Mouse (Mus musculus): Measurements from ENCODE around the gene Maats1. TPM values are rescaled to one million over a fixed set of nuclear protein-coding genes. Genes with fewer than 3 reads are reported as not detected.

Gene Maats1
- total and polyA plus RNA-seq, 2 experiments from 2014 or later, result 1.5 to 2.6 TPM

DNA sequence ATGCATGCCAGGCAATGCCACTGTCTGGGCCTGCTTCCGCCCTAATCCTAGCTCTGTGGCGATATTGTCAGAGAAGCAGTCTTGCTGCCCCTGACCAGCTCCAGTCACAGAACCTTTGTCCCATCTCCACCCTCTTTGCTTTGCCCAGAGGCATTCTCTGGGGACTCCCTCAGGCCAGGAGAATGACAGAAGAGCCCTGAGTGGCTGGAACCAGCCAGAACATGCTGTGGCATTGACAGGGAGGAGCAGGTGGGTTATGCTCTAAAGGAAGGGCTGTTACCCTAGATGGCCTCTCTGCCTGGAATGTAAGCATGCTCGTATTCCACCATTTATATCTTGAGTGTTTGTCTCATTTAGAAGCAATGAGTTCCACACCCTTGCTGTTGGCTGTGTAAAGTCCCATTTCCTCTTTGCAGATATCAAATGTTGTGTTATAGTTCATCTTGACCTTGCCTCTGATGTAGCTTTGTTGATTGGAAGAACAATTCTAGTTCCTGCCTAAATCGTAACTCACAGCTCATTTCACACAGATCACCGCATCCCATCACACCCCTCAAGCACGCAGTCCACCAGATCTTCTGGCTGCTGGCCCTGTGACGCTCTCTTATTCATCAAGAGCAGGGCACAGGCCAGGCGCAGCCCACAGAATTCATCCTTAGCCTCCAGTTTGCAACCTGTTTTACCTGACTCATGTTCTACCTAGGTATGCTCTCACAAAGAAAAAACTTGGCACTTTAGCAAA, 28.9 kb upstream of the Maats1 start:
- no peak overlapping the region for H3K27ac ChIP-seq (ENCODE audit: low read depth, low read length)
- WGBS, result 83% methylated on average over 8 of the region's 8 CpGs
- ATAC-seq (no peak), DNase-seq (no peak)
- no peak overlapping the region for H3K9ac ChIP-seq
- no peak overlapping the region for H3K4me3 ChIP-seq (ENCODE audit: low read depth, low read length)
- H3K4me2 ChIP-seq (ENCODE audit: low read depth), result no peak overlapping the region
- H3K4me1 ChIP-seq (ENCODE audit: insufficient read depth), result no peaks in the 10 kb centered on the region
- H3K9me3 ChIP-seq (ENCODE audit: low read length), result no peaks in the 10 kb centered on the region
- TF ChIP-seq CTCF (IDR thresholded peaks at IDR 0.05; ENCODE audit: low read depth), result no peak
- H3K36me3 ChIP-seq (ENCODE audit: insufficient read depth), result no peaks in the 10 kb centered on the region
- H3K27me3 ChIP-seq (ENCODE audit: insufficient read depth, low read length), result no peaks in the 10 kb centered on the region

DNA sequence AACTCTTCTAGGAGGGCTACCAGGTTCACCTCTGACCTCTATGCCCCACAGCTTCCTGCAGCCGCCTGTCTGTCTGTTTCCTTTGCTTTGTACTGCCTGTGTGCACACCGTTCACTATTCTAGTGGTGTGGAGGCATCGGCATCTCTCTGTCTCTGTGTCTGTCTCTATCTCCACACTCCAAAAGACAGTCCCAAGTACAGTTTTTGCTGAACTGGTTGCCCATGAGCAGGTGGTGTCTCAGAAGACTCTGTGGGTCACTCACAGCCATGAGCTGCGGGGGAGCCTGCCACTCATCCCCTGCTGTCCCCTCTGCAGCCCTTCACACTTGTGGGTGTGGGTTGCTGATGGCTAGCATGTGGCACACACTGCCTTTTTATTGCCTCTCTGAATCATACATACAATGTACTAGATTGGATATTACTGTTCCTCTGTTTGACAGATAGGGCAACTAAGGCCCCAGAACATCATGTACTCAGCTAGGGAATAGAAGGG, 28.1 kb upstream of the Maats1 start:
- TF ChIP-seq CTCF (IDR thresholded peaks at IDR 0.05; ENCODE audit: low read depth), result no peak
- WGBS, result 81% methylated on average over 4 of the region's 4 CpGs

DNA sequence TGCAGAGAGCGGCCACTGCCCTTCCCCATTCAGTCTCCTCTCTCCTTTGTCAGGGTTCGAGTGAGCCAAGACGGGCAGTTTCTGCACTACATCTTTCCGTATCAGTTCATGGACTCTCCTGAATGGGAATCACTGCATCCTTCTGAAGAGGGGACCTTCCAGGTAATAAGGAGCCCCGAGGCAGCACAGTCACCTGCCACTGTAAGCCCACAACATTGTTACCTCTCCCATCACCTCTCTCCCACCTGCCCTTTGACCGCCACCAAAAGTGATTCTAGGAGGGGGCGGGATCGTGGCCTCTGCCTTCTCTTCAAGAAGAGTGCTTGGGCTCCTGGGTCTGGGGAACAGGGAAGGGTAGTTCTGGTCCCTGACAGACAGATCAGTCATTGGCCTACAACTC, 27.5 kb upstream of the Maats1 start:
- no peak for DNase-seq
- H3K4me2 ChIP-seq (ENCODE audit: low read depth), result no peak overlapping the region
- no peak overlapping the region for H3K27ac ChIP-seq (ENCODE audit: low read depth, low read length)
- WGBS, result 87% methylated on average over 8 of the region's 8 CpGs
- no peak for ATAC-seq
- no peaks in the 10 kb centered on the region for H3K4me1 ChIP-seq (ENCODE audit: insufficient read depth)
- H3K9ac ChIP-seq, result no peak overlapping the region
- H3K36me3 ChIP-seq (ENCODE audit: insufficient read depth), result no peaks in the 10 kb centered on the region
- no peaks in the 10 kb centered on the region for H3K27me3 ChIP-seq (ENCODE audit: insufficient read depth, low read length)
- no peak for TF ChIP-seq CTCF (IDR thresholded peaks at IDR 0.05; ENCODE audit: low read depth)
- H3K9me3 ChIP-seq (ENCODE audit: low read length), result no peaks in the 10 kb centered on the region
- H3K4me3 ChIP-seq (ENCODE audit: low read depth, low read length), result no peak overlapping the region

More for the DNA sequence above, 28.1 kb upstream of the Maats1 start:
- Histone ChIP-seq H3K36me3 (ENCODE audit: insufficient read depth) (no peaks in the 10 kb centered on the region), H3K4me2 (ENCODE audit: low read depth) (no peak overlapping the region), H3K4me3 (ENCODE audit: low read depth, low read length) (no peak overlapping the region), H3K9ac (no peak overlapping the region), H3K4me1 (ENCODE audit: insufficient read depth) (no peaks in the 10 kb centered on the region), H3K27ac (ENCODE audit: low read depth, low read length) (no peak overlapping the region), H3K9me3 (ENCODE audit: low read length) (no peaks in the 10 kb centered on the region), H3K27me3 (ENCODE audit: insufficient read depth, low read length) (no peaks in the 10 kb centered on the region)
- DNase-seq (no peak), ATAC-seq (no peak)

DNA sequence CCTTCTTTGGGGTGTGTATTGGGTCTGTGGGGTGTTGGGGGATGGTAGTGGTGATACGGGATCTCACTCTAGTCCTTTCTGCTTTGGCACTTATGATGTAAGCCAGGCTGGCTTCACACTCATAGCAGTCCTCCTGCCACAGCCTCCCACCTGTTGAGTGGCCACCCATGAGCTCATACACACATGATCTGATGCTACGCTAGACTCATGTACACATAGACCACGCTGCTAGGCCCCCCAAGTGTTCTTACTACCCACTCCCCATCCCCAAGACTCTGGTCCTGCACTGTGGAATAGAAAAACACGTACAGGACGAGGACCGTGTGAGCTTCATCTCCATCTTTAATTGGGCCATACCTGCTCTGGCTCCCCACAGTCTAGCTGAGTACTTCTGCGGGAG, 27.1 kb upstream of the Maats1 start:
- no peaks in the 10 kb centered on the region for H3K9me3 ChIP-seq (ENCODE audit: low read length)
- DNase-seq (no peak), ATAC-seq (no peak)
- no peaks in the 10 kb centered on the region for H3K36me3 ChIP-seq (ENCODE audit: insufficient read depth)
- no peak overlapping the region for H3K27ac ChIP-seq (ENCODE audit: low read depth, low read length)
- WGBS, result 78% methylated on average over 7 of the region's 7 CpGs
- H3K27me3 ChIP-seq (ENCODE audit: insufficient read depth, low read length), result no peaks in the 10 kb centered on the region
- no peak overlapping the region for H3K9ac ChIP-seq
- no peak for TF ChIP-seq CTCF (IDR thresholded peaks at IDR 0.05; ENCODE audit: low read depth)
- H3K4me2 ChIP-seq (ENCODE audit: low read depth), result no peak overlapping the region
- no peaks in the 10 kb centered on the region for H3K4me1 ChIP-seq (ENCODE audit: insufficient read depth)
- no peak overlapping the region for H3K4me3 ChIP-seq (ENCODE audit: low read depth, low read length)

DNA sequence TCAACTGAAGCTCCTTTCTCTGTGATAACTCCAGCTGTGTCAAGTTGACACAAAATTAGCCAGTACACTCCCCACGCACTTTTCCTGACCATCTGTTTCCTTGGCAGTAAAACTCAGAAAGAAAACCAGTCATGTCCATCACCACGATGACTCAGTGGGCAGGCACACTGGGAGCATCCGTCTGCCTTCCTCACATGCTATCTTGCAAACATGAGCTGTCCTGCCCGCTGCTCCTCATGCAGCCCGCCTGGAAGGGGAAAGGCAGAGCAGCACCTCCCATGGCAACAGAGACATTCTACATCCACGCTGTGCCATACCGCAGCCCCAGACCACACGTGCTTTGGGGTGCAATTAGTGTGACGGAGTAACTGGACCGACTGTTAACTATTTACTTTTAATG, 26.4 kb upstream of the Maats1 start:
- Histone ChIP-seq H3K27me3 (ENCODE audit: insufficient read depth, low read length) (no peaks in the 10 kb centered on the region), H3K4me1 (ENCODE audit: insufficient read depth) (no peaks in the 10 kb centered on the region), H3K9me3 (ENCODE audit: low read length) (no peaks in the 10 kb centered on the region), H3K4me2 (ENCODE audit: low read depth) (no peak overlapping the region), H3K4me3 (ENCODE audit: low read depth, low read length) (no peak overlapping the region), H3K9ac (no peak overlapping the region), H3K27ac (ENCODE audit: low read depth, low read length) (no peak overlapping the region), H3K36me3 (ENCODE audit: insufficient read depth) (no peaks in the 10 kb centered on the region)
- TF ChIP-seq CTCF (IDR thresholded peaks at IDR 0.05; ENCODE audit: low read depth), result no peak
- 35% methylated on average over 10 of the region's 10 CpGs for WGBS
- ATAC-seq, result peak; percentile 29; the same call in 1 of the 2 replicates
- no peak for DNase-seq

DNA sequence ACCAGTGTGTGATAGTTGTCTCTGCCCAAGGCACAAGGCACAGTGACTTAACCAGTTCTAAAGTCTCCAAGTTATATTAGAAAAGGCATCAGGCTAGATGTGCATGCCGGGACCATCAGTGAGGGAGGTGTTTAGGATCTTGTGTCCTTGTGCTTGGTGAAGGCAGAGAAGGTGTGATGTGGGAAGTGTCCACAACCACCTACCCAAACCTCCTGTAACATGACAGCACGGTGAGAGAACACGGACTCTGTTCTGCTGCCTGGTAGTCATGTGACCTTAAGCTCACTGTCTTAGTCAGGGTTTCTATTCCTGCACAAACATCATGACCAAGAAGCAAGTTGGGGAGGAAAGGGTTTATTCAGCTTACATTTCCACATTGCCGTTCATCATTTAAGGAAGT, 24.3 kb upstream of the Maats1 start:
- WGBS, result 93% methylated on average over 4 of the region's 4 CpGs
- ATAC-seq (no peak), DNase-seq (no peak)
- Histone ChIP-seq H3K27me3 (ENCODE audit: insufficient read depth, low read length) (no peaks in the 10 kb centered on the region), H3K4me2 (ENCODE audit: low read depth) (no peak overlapping the region), H3K27ac (ENCODE audit: low read depth, low read length) (no peak overlapping the region), H3K9me3 (ENCODE audit: low read length) (no peaks in the 10 kb centered on the region), H3K4me3 (ENCODE audit: low read depth, low read length) (no peak overlapping the region), H3K36me3 (ENCODE audit: insufficient read depth) (no peaks in the 10 kb centered on the region), H3K9ac (no peak overlapping the region), H3K4me1 (ENCODE audit: insufficient read depth) (no peaks in the 10 kb centered on the region)
- TF ChIP-seq CTCF (IDR thresholded peaks at IDR 0.05; ENCODE audit: low read depth), result no peak

DNA sequence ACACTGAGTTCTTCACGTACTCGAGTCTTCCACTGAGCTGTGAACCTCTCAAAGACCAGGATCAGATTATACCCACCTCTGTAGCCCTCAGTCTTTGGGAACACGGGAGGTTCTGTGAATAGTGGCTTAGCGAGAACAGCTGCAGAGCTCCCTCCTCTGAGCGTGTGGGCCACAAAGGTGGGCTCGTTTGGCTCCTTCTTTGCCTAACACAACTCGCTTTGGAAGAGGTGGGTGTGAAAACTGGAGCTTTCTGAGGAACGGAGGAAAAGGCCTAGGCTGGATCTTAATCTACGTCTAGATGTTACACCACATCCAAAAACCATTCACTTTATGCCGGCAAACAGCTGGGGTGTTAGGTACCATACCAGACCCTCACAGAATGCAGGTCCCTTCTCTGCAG, 23.4 kb upstream of the Maats1 start:
- no peak for TF ChIP-seq CTCF (IDR thresholded peaks at IDR 0.05; ENCODE audit: low read depth)
- WGBS, result 80% methylated on average over 10 of the region's 10 CpGs
- H3K27ac ChIP-seq (ENCODE audit: low read depth, low read length), result no peak overlapping the region
- H3K9ac ChIP-seq, result no peak overlapping the region
- DNase-seq (no peak), ATAC-seq (no peak)
- no peaks in the 10 kb centered on the region for H3K36me3 ChIP-seq (ENCODE audit: insufficient read depth)
- no peak overlapping the region for H3K4me2 ChIP-seq (ENCODE audit: low read depth)
- H3K4me3 ChIP-seq (ENCODE audit: low read depth, low read length), result no peak overlapping the region
- no peaks in the 10 kb centered on the region for H3K27me3 ChIP-seq (ENCODE audit: insufficient read depth, low read length)
- no peaks in the 10 kb centered on the region for H3K9me3 ChIP-seq (ENCODE audit: low read length)
- no peaks in the 10 kb centered on the region for H3K4me1 ChIP-seq (ENCODE audit: insufficient read depth)

All from forebrain, postnatal 0 days (tissue).